Mouse (Mus musculus): ENCODE data around the gene Mthfd1l.

GRCm38 (mm10) chr10:3980231-3980630 lies 7.3 kb downstream of the Mthfd1l start:
- no peak for TF ChIP-seq CTCF (IDR thresholded peaks at IDR 0.05; ENCODE audit: control insufficient read depth, insufficient read depth, low read length)
- TF ChIP-seq POLR2A (IDR thresholded peaks at IDR 0.05; ENCODE audit: borderline replicate concordance, control insufficient read depth, low read depth, low read length), result no peak
